Mouse (Mus musculus): Measurements from ENCODE around the gene Zfp764. TPM values are rescaled to one million over a fixed set of nuclear protein-coding genes. Genes with fewer than 3 reads are reported as not detected.

The Zfp764 gene
- polyA plus RNA-seq, 1 experiment from 2014 or later = 6.8 TPM

DNA sequence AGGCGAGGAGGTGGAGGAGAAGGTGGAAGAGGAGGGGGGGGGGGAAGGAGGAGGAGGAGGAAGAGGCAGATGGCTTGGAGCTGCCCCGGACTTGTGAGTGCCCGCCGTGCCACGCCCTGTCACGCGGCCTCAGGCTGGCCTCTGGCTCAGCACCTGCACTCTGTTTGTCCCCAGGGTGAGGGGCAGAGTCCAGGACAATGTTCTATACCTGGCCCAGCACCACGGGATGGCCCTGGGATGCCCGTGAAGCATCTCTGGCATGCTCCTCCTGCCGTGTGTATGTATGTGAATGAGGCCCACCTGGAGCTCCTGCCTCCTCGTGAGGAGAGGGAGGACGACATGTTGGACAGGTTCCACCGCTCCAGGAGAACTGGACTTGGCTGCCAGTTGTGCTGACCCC is 45.2 kb downstream of the Zfp764 start:
- ATAC-seq (ENCODE audit: low FRiP score, low read depth) = no peak
- peaks cover 14% of the 10 kb centered on the region for H3K4me1 ChIP-seq
- H3K9ac ChIP-seq (replicated peaks) = no peak overlapping the region
- H3K4me3 ChIP-seq = no peak overlapping the region
- H3K27me3 ChIP-seq = peaks cover 28% of the 10 kb centered on the region
- H3K27ac ChIP-seq (replicated peaks) = no peak overlapping the region
- WGBS = 59% methylated on average over 13 of the region's 13 CpGs
- H3K9me3 ChIP-seq = no peaks in the 10 kb centered on the region
- no peaks in the 10 kb centered on the region for H3K36me3 ChIP-seq
- no peak overlapping the region for H3K4me2 ChIP-seq (replicated peaks)

DNA sequence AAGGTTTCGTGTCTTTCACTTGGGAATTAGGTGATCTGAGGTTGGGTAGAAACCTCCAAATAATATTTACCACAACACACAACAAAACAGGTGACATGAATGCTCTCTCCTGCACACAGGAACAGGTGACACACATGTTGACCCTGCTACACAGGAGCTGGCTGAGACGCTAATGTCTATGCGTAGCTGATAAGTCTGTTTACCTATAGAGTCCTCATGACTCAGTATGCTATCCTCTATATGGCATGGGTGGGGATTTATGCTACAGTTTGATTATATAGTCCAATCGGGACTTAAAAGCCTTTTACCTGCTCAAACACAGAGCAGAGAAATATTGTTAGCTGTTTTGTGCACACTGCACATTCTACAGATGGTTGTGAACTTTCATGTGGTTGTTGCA is 46.4 kb downstream of the Zfp764 start:
- Histone ChIP-seq H3K9ac (replicated peaks) (no peak overlapping the region), H3K27me3 (peaks cover 21% of the 10 kb centered on the region), H3K27ac (replicated peaks) (no peak overlapping the region), H3K4me3 (no peak overlapping the region), H3K4me2 (replicated peaks) (no peak overlapping the region), H3K4me1 (peaks cover 14% of the 10 kb centered on the region), H3K36me3 (no peaks in the 10 kb centered on the region), H3K9me3 (no peaks in the 10 kb centered on the region)
- ATAC-seq (ENCODE audit: low FRiP score, low read depth) = no peak
- 82% methylated on average over 4 of the region's 4 CpGs for WGBS

DNA sequence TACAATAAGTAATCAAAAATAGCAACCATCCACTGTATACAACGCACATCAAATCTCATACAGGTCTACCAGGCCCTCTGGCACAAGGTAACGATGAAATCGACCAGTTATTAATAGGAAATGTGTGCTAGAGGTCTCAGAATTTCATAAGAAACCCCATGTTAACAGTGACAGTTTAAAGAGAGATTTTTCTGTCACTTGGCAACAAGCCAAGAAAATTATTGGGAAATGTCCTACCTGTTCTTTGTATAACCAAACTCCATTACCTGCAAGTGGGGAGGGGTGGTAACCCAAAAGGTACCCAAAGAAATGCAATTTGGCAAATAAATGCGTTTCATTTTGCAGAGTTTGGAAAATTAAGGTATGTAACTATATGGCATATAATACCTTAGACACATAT is 48.1 kb downstream of the Zfp764 start:
- no peak overlapping the region for H3K4me2 ChIP-seq (replicated peaks)
- H3K9me3 ChIP-seq = no peaks in the 10 kb centered on the region
- no peak overlapping the region for H3K9ac ChIP-seq (replicated peaks)
- WGBS = 74% methylated on average over 4 of the region's 4 CpGs
- H3K36me3 ChIP-seq = no peaks in the 10 kb centered on the region
- peaks cover 3% of the 10 kb centered on the region for H3K4me1 ChIP-seq
- no peak for ATAC-seq (ENCODE audit: low FRiP score, low read depth)
- H3K27me3 ChIP-seq = peaks cover 16% of the 10 kb centered on the region
- no peak overlapping the region for H3K27ac ChIP-seq (replicated peaks)
- no peak overlapping the region for H3K4me3 ChIP-seq

DNA sequence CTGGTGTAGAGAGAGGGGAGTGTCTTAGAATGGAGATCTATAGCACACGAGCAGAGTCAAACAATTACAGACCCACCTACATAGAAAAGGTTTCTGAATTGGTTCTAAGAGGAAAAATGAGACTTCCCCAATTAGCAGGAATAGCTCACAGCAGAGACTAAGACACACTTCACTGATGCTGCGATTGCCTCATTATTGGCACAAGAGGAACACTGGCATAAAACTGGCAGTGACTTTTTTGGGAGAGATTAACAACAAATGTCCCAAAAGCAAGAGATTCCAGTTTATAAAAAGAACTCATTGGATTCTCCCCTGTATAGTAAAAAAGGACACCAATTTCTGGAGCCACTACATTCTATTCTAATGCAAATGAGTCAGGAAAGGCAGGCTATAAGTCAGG is 48.8 kb downstream of the Zfp764 start:
- ATAC-seq (ENCODE audit: low FRiP score, low read depth) = no peak
- no peak overlapping the region for H3K4me2 ChIP-seq (replicated peaks)
- no peak overlapping the region for H3K4me3 ChIP-seq
- WGBS = 59% methylated on average over 2 of the region's 2 CpGs
- no peak overlapping the region for H3K27ac ChIP-seq (replicated peaks)
- H3K4me1 ChIP-seq = no peaks in the 10 kb centered on the region
- no peaks in the 10 kb centered on the region for H3K36me3 ChIP-seq
- H3K9me3 ChIP-seq = no peaks in the 10 kb centered on the region
- H3K9ac ChIP-seq (replicated peaks) = no peak overlapping the region
- peaks cover 12% of the 10 kb centered on the region for H3K27me3 ChIP-seq

DNA sequence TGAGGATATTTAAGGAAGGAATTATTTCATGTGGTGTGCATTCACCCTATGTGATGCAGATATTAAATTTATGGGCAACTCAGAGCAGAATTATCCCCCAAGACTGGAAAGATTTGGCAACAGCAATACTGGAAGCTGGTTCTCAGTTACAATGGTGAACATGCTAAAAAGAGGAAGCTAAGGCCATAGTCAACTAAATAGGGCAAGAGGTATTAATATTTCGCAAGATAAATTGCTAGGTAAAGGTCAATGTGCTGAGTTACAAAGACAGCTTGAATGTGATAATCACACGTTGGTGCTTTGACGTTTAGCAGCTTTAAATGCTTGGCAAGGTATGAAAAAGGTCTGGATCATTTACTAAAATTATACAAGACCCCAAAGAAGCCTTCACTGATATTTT is 50.8 kb downstream of the Zfp764 start:
- Histone ChIP-seq H3K9ac (replicated peaks) (no peak overlapping the region), H3K4me2 (replicated peaks) (no peak overlapping the region), H3K27ac (replicated peaks) (no peak overlapping the region), H3K4me1 (no peaks in the 10 kb centered on the region), H3K4me3 (no peak overlapping the region), H3K9me3 (no peaks in the 10 kb centered on the region), H3K36me3 (no peaks in the 10 kb centered on the region), H3K27me3 (peaks cover 7% of the 10 kb centered on the region; the same call in 1 of the 2 replicates)
- WGBS = 72% methylated on average over 3 of the region's 3 CpGs
- no peak for ATAC-seq (ENCODE audit: low FRiP score, low read depth)

Other genes starting within 250 kb of the Zfp764 start
- 98.9 and 103 TPM in 2 replicates for gene Cd2bp2, start 210.8 kb downstream of the Zfp764 start, polyA plus RNA-seq (2016; fragmentation: Nextera tagmentation; extraction: Ambion mirVana)
- 42.9 and 44.4 TPM in 2 replicates for gene Tbc1d10b, start 198.4 kb downstream of the Zfp764 start, polyA plus RNA-seq (2016; fragmentation: Nextera tagmentation; extraction: Ambion mirVana)
- gene Mylpf, start 197.9 kb downstream of the Zfp764 start, polyA plus RNA-seq (2016; fragmentation: Nextera tagmentation; extraction: Ambion mirVana) = 12.6 and 13.1 TPM in 2 replicates
- gene Zfp553, start 173.8 kb downstream of the Zfp764 start, polyA plus RNA-seq (2016; fragmentation: Nextera tagmentation; extraction: Ambion mirVana) = 79.4 and 82.0 TPM in 2 replicates
- 38.6 and 41.1 TPM in 2 replicates for gene Sept1, start 173.7 kb downstream of the Zfp764 start, polyA plus RNA-seq (2016; fragmentation: Nextera tagmentation; extraction: Ambion mirVana)
- gene Zfp771, start 162.5 kb downstream of the Zfp764 start, polyA plus RNA-seq (2016; fragmentation: Nextera tagmentation; extraction: Ambion mirVana) = 55.0 and 62.0 TPM in 2 replicates
- 165 and 174 TPM in 2 replicates for gene Dctpp1, start 146.1 kb downstream of the Zfp764 start, polyA plus RNA-seq (2016; fragmentation: Nextera tagmentation; extraction: Ambion mirVana)
- 71.4 and 72.7 TPM in 2 replicates for gene Sephs2, start 132.8 kb downstream of the Zfp764 start, polyA plus RNA-seq (2016; fragmentation: Nextera tagmentation; extraction: Ambion mirVana)
- 0.46 and 0.52 TPM in 2 replicates for gene Itgal, start 110.6 kb downstream of the Zfp764 start, polyA plus RNA-seq (2016; fragmentation: Nextera tagmentation; extraction: Ambion mirVana)
- 20.5 and 22.3 TPM in 2 replicates for gene Zfp768, start 61.2 kb downstream of the Zfp764 start, polyA plus RNA-seq (2016; fragmentation: Nextera tagmentation; extraction: Ambion mirVana)
- gene Zfp747, start 30.8 kb downstream of the Zfp764 start, polyA plus RNA-seq (2016; fragmentation: Nextera tagmentation; extraction: Ambion mirVana) = 9.0 and 10.2 TPM in 2 replicates
- 5.8 and 7.2 TPM in 2 replicates for gene 9130019O22Rik, start 19.7 kb downstream of the Zfp764 start, polyA plus RNA-seq (2016; fragmentation: Nextera tagmentation; extraction: Ambion mirVana)
- 6.9 and 7.1 TPM in 2 replicates for gene E430018J23Rik, start 13.2 kb downstream of the Zfp764 start, polyA plus RNA-seq (2016; fragmentation: Nextera tagmentation; extraction: Ambion mirVana)
- gene Zfp688, start 15.2 kb upstream of the Zfp764 start, polyA plus RNA-seq (2016; fragmentation: Nextera tagmentation; extraction: Ambion mirVana) = 31.9 and 34.0 TPM in 2 replicates
- 18.2 and 19.3 TPM in 2 replicates for gene Zfp689, start 42.3 kb upstream of the Zfp764 start, polyA plus RNA-seq (2016; fragmentation: Nextera tagmentation; extraction: Ambion mirVana)
- 63.1 and 69.2 TPM in 2 replicates for gene Prr14, start 52.8 kb upstream of the Zfp764 start, polyA plus RNA-seq (2016; fragmentation: Nextera tagmentation; extraction: Ambion mirVana)
- gene Fbrs, start 72.4 kb upstream of the Zfp764 start, polyA plus RNA-seq (2016; fragmentation: Nextera tagmentation; extraction: Ambion mirVana) = 13.9 and 14.2 TPM in 2 replicates
- 94.6 and 98.3 TPM in 2 replicates for gene Srcap, start 105.2 kb upstream of the Zfp764 start, polyA plus RNA-seq (2016; fragmentation: Nextera tagmentation; extraction: Ambion mirVana)
- gene Gm42715, start 112.8 kb upstream of the Zfp764 start, polyA plus RNA-seq (2016; fragmentation: Nextera tagmentation; extraction: Ambion mirVana) = 19.4 and 20.1 TPM in 2 replicates
- 3.5 and 6.3 TPM in 2 replicates for gene Tmem265, start 154.6 kb upstream of the Zfp764 start, polyA plus RNA-seq (2016; fragmentation: Nextera tagmentation; extraction: Ambion mirVana)
- 53.6 and 54.1 TPM in 2 replicates for gene Phkg2, start 166.5 kb upstream of the Zfp764 start, polyA plus RNA-seq (2016; fragmentation: Nextera tagmentation; extraction: Ambion mirVana)
- 11.9 and 16.1 TPM in 2 replicates for gene Ccdc189, start 181.8 kb upstream of the Zfp764 start, polyA plus RNA-seq (2016; fragmentation: Nextera tagmentation; extraction: Ambion mirVana)
- 68.6 and 71.1 TPM in 2 replicates for gene Rnf40, start 181.9 kb upstream of the Zfp764 start, polyA plus RNA-seq (2016; fragmentation: Nextera tagmentation; extraction: Ambion mirVana)
- 39.9 and 42.8 TPM in 2 replicates for gene Zfp629, start 209.0 kb upstream of the Zfp764 start, polyA plus RNA-seq (2016; fragmentation: Nextera tagmentation; extraction: Ambion mirVana)